Mouse (Mus musculus): Measurements from ENCODE around the gene Igfals.

DNA sequence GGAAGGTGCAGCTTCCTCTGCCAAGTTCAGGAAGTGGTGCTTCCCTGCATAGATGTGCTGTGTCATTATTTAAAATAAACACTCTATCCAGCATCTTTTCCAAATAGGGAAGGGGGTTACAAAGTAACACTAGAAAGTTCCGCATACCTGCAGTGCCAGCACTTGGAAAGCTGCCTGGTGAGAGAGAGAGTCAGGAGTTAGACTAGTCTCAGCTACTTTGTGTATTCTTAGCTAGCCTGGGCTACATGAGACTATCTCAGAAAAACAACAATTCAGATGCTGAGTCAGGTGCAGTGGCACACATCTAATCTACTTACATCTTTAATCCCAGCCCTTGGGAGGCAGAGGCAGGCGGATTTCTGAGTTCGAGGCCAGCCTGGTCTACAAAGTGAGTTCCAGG lies 4.0 kb upstream of the Igfals start:
- no peak for TF ChIP-seq CTCF (IDR thresholded peaks at IDR 0.05; ENCODE audit: low read depth)
- TF ChIP-seq EP300 (IDR thresholded peaks at IDR 0.05; ENCODE audit: low read depth): no peak
